Mouse (Mus musculus): ENCODE results near the gene Bend5.

DNA sequence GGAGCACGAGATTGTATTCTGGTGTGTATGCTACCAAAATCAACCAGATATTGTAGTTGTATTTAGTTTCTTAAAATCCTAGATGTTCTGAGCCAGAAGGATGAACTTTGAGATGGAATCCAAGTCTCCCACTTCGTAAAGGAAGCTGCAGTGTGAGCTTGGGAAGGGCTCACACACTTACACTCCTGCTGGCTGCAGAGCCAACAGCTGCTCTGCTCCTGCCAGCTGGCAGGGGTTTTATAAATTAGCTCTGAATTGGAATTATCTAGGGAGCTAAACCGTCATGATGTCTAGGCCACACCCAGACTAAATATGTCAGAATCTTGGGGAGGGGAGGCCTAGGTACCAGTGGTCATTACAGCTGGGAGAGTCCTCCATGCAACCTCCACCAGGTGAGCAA is 38.5 kb downstream of the Bend5 start:
- TF ChIP-seq CTCF (IDR thresholded peaks at IDR 0.05; ENCODE audit: low read depth, low read length) = no peak
- TF ChIP-seq POLR2AphosphoS5 (IDR thresholded peaks at IDR 0.05; ENCODE audit: insufficient replicate concordance, low read depth, low read length) = no peak
